Mouse (Mus musculus) myocyte (in vitro differentiated cells): ENCODE results near the gene Ago4. TPM values are rescaled to one million over a fixed set of nuclear protein-coding genes. Genes with fewer than 3 reads are reported as not detected.
A peak's percentile ranks its signal among the peaks of the same experiment; 100 is the strongest.

Experiments
- H3K27me3 ChIP-seq: one replicate; pipeline ENCODE4 v1.6.1; 2011; ENCODE audit not compliant: control insufficient read depth, insufficient read depth, insufficient read length
- H3K36me3 ChIP-seq: one replicate; pipeline ENCODE4 v1.6.1; 2011; ENCODE audit not compliant: control insufficient read depth, insufficient read depth
- H3K4me2 ChIP-seq: one replicate; pipeline ENCODE4 v1.6.1; 2011; ENCODE audit warnings: low read depth, control low read depth
- H3K4me3 ChIP-seq: one replicate; pipeline ENCODE4 v1.5.1; 2011; ENCODE audit warnings: mild to moderate bottlenecking, control low read depth, moderate library complexity
- H3K79me2 ChIP-seq: one replicate; pipeline ENCODE4 v1.6.1; 2011; ENCODE audit not compliant: control insufficient read depth, insufficient read depth
- H3ac ChIP-seq: one replicate; pipeline ENCODE4 v1.6.1; 2011; ENCODE audit not compliant: control insufficient read depth, insufficient read length
- CEBPB ChIP-seq: IDR thresholded peaks from 2 replicates; pipeline ENCODE4 v1.6.1; 2011; ENCODE audit warnings: mild to moderate bottlenecking, moderate library complexity; ENCODE audit not compliant: poor library complexity, insufficient read depth, severe bottlenecking
- E2F4 ChIP-seq: IDR thresholded peaks from one replicate; pipeline ENCODE4 v1.6.1; 2011; ENCODE audit warnings: mild to moderate bottlenecking, control low read depth, moderate library complexity; ENCODE audit not compliant: insufficient read depth
- MAX ChIP-seq: IDR thresholded peaks from one replicate; pipeline ENCODE4 v1.6.1; 2011; ENCODE audit warnings: low read depth, mild to moderate bottlenecking, control low read depth
- MYOD1 ChIP-seq, 3 experiments: IDR thresholded peaks; one replicate each; pipeline ENCODE4 v1.6.1; 2011; ENCODE audit warnings: control low read depth in 2 of 3, low read depth in 2 of 3, mild to moderate bottlenecking in 2 of 3, moderate library complexity in 1 of 3; ENCODE audit not compliant: insufficient read length in 2 of 3, control insufficient read depth in 1 of 3
- MYOG ChIP-seq, 3 experiments: IDR thresholded peaks; one replicate each; pipeline ENCODE4 v1.6.1; 2011; ENCODE audit warnings: control low read depth in 2 of 3, low read depth in 2 of 3, mild to moderate bottlenecking in 2 of 3; ENCODE audit not compliant: insufficient read length in 2 of 3, control insufficient read depth in 1 of 3, insufficient read depth in 1 of 3
- POLR2A ChIP-seq: IDR thresholded peaks from one replicate; pipeline ENCODE4 v1.6.1; 2011; ENCODE audit warnings: low read depth, mild to moderate bottlenecking, control low read depth, moderate library complexity; ENCODE audit not compliant: insufficient read length
- POLR2AphosphoS2 ChIP-seq: IDR thresholded peaks from one replicate; pipeline ENCODE4 v1.6.1; 2011; ENCODE audit warnings: low read depth, control low read depth; ENCODE audit not compliant: insufficient read length
- REST ChIP-seq: IDR thresholded peaks from one replicate; pipeline ENCODE4 v1.6.1; 2011; ENCODE audit warnings: mild to moderate bottlenecking, control low read depth, moderate library complexity; ENCODE audit not compliant: insufficient read depth, insufficient read length
- SRF ChIP-seq: IDR thresholded peaks from one replicate; pipeline ENCODE4 v1.6.1; 2011; ENCODE audit warnings: low read depth; ENCODE audit not compliant: control insufficient read depth, insufficient read length
- TCF12 ChIP-seq: IDR thresholded peaks from one replicate; pipeline ENCODE4 v1.6.1; 2011; ENCODE audit warnings: mild to moderate bottlenecking, control low read depth; ENCODE audit not compliant: poor library complexity, insufficient read depth, severe bottlenecking
- TCF3 ChIP-seq: IDR thresholded peaks from one replicate; pipeline ENCODE4 v1.6.1; 2011; ENCODE audit warnings: low read depth, control low read depth; ENCODE audit not compliant: insufficient read length
- USF1 ChIP-seq: IDR thresholded peaks from one replicate; pipeline ENCODE4 v1.6.1; 2011; ENCODE audit warnings: low read depth, mild to moderate bottlenecking, control low read depth, moderate library complexity
- polyA plus RNA-seq: library from polyadenylated mRNA; unstranded; fragments of >200 nt; fragmentation: generic; extraction: Trizol; gene quantifications from one replicate; pipeline ENCODE4 v1.2.1, GENCODE M21; 2012; ENCODE audit warnings: missing spikeins

Gene Ago4
- polyA plus RNA-seq: 0.02 TPM

- Histone ChIP-seq H3K4me2 (peak within 1 kb of the TSS; percentile 61), H3K36me3 (no peaks in the 10 kb centered on the region), H3K27me3 (peaks cover 45% of the 10 kb centered on the region), H3K4me3 (no peak within 1 kb of the TSS), H3ac (no peak within 1 kb of the TSS), H3K79me2 (no peaks in the 10 kb centered on the region)
- TF ChIP-seq MYOD1 (IDR thresholded peaks at IDR 0.05; ENCODE audit: control insufficient read depth in 1 of 3, insufficient read length in 2 of 3, low read depth in 2 of 3) (no peak), MAX (no peak), TCF12 (no peak), POLR2A (no peak), POLR2AphosphoS2 (no peak), TCF3 (no peak)
These were observed at the start of gene Ago4 for GRCm38 (mm10) chr4:126532827-126533728. Gene Ago4 (minus strand): TSS chr4:126533472.

- no peak overlapping the region for H3K4me2 ChIP-seq
- H3ac ChIP-seq: no peak overlapping the region
- H3K36me3 ChIP-seq: peaks cover 11% of the 10 kb centered on the region
- no peak overlapping the region for H3K4me3 ChIP-seq
- H3K79me2 ChIP-seq: no peaks in the 10 kb centered on the region
- no peaks in the 10 kb centered on the region for H3K27me3 ChIP-seq
- TF ChIP-seq MYOG (IDR thresholded peaks at IDR 0.05; ENCODE audit: control insufficient read depth in 1 of 3, insufficient read depth in 1 of 3, insufficient read length in 2 of 3, low read depth in 2 of 3): no peak
- no peak for TF ChIP-seq POLR2AphosphoS2
- no peak for TF ChIP-seq MYOD1 (IDR thresholded peaks at IDR 0.05; ENCODE audit: control insufficient read depth in 1 of 3, insufficient read length in 2 of 3, low read depth in 2 of 3)
- TF ChIP-seq CEBPB: no peak
- no peak for TF ChIP-seq E2F4
- no peak for TF ChIP-seq MAX
- no peak for TF ChIP-seq REST
- no peak for TF ChIP-seq TCF3
- no peak for TF ChIP-seq POLR2A
- TF ChIP-seq USF1: no peak
- TF ChIP-seq TCF12: no peak
- no peak for TF ChIP-seq SRF
These were observed 45.8 kb upstream of the Ago4 start for GRCm38 (mm10) chr4:126579077-126579476.

- H3K79me2 ChIP-seq: no peaks in the 10 kb centered on the region
- peaks cover 18% of the 10 kb centered on the region for H3K36me3 ChIP-seq
- H3K4me2 ChIP-seq: no peak overlapping the region
- H3ac ChIP-seq: no peak overlapping the region
- H3K27me3 ChIP-seq: no peaks in the 10 kb centered on the region
- TF ChIP-seq E2F4: no peak
- no peak for TF ChIP-seq MAX
- TF ChIP-seq MYOD1 (IDR thresholded peaks at IDR 0.05; ENCODE audit: control insufficient read depth in 1 of 3, insufficient read length in 2 of 3, low read depth in 2 of 3): no peak
- no peak for TF ChIP-seq POLR2AphosphoS2
- no peak for TF ChIP-seq REST
- H3K4me3 ChIP-seq: no peak overlapping the region
These were observed 44.6 kb upstream of the Ago4 start for GRCm38 (mm10) chr4:126577920-126578319.

GRCm38 (mm10) chr4:126576281-126576680 lies 43.0 kb upstream of the Ago4 start:
- Histone ChIP-seq H3K79me2 (no peaks in the 10 kb centered on the region), H3K36me3 (peaks cover 19% of the 10 kb centered on the region), H3K4me3 (no peak overlapping the region), H3ac (no peak overlapping the region), H3K27me3 (no peaks in the 10 kb centered on the region), H3K4me2 (no peak overlapping the region)
- TF ChIP-seq TCF12: no peak
- no peak for TF ChIP-seq POLR2AphosphoS2
- no peak for TF ChIP-seq TCF3
- TF ChIP-seq MYOG (IDR thresholded peaks at IDR 0.05; ENCODE audit: control insufficient read depth in 1 of 3, insufficient read depth in 1 of 3, insufficient read length in 2 of 3, low read depth in 2 of 3): no peak
- TF ChIP-seq CEBPB: no peak
- TF ChIP-seq USF1: no peak
- no peak for TF ChIP-seq MYOD1 (IDR thresholded peaks at IDR 0.05; ENCODE audit: control insufficient read depth in 1 of 3, insufficient read length in 2 of 3, low read depth in 2 of 3)
- TF ChIP-seq POLR2A: no peak
- no peak for TF ChIP-seq SRF
- no peak for TF ChIP-seq MAX
- no peak for TF ChIP-seq REST

GRCm38 (mm10) chr4:126569783-126570182 lies 36.5 kb upstream of the Ago4 start:
- TF ChIP-seq MYOD1 (IDR thresholded peaks at IDR 0.05; ENCODE audit: control insufficient read depth in 1 of 3, insufficient read length in 2 of 3, low read depth in 2 of 3) (no peak), TCF12 (no peak), MAX (no peak), TCF3 (no peak), POLR2A (no peak), REST (no peak), POLR2AphosphoS2 (no peak), MYOG (IDR thresholded peaks at IDR 0.05; ENCODE audit: control insufficient read depth in 1 of 3, insufficient read depth in 1 of 3, insufficient read length in 2 of 3, low read depth in 2 of 3) (no peak)
- Histone ChIP-seq H3K4me2 (no peak overlapping the region), H3ac (no peak overlapping the region), H3K36me3 (peaks cover 12% of the 10 kb centered on the region), H3K79me2 (no peaks in the 10 kb centered on the region), H3K4me3 (no peak overlapping the region), H3K27me3 (no peaks in the 10 kb centered on the region)
